Mouse (Mus musculus) liver, adult 2 months (tissue): ENCODE data around the gene Lrrc8a. TPM values are rescaled to one million over a fixed set of nuclear protein-coding genes. Genes with fewer than 3 reads are reported as not detected.
A peak's percentile ranks its signal among the peaks of the same experiment; 100 is the strongest.

Experiments used
- DNase-seq: peaks from one replicate; pipeline ENCODE4 v3.0.0-alpha.2; 2011; ENCODE audit warnings: low read depth, low spot score; ENCODE audit errors: extremely low read depth
- H3K27ac ChIP-seq: fragments of 200-500 bp; replicated peaks from 2 replicates; pipeline ENCODE4 v1.5.1; 2012; ENCODE audit warnings: low read depth, mild to moderate bottlenecking, control low read depth, inconsistent platforms, low read length; ENCODE audit not compliant: insufficient read depth
- H3K27me3 ChIP-seq: fragments of 200-500 bp; 2 replicates; pipeline ENCODE4 v1.6.1; 2012; ENCODE audit warnings: mild to moderate bottlenecking, moderate library complexity, low read length, inconsistent platforms; ENCODE audit not compliant: control insufficient read depth, insufficient read depth
- H3K36me3 ChIP-seq: fragments of 200-500 bp; 2 replicates; pipeline ENCODE4 v1.6.1; 2012; ENCODE audit warnings: low read length, inconsistent platforms; ENCODE audit not compliant: control insufficient read depth, insufficient read depth
- H3K4me1 ChIP-seq: fragments of 200-500 bp; 2 replicates; pipeline ENCODE4 v1.6.1; 2011; ENCODE audit warnings: low read length; ENCODE audit not compliant: control insufficient read depth, insufficient read depth
- H3K4me3 ChIP-seq: fragments of 200-500 bp; 2 replicates; pipeline ENCODE4 v1.5.1; 2011; ENCODE audit warnings: low read depth, mild to moderate bottlenecking, control low read depth, low read length, moderate library complexity; ENCODE audit not compliant: insufficient read depth
- H3K79me2 ChIP-seq: fragments of 200-500 bp; 2 replicates; pipeline ENCODE4 v1.6.1; 2012; ENCODE audit warnings: inconsistent platforms, mild to moderate bottlenecking, low read length, moderate library complexity; ENCODE audit not compliant: control insufficient read depth, insufficient read depth
- H3K9ac ChIP-seq: fragments of 200-500 bp; 2 replicates; pipeline ENCODE4 v1.6.1; 2012; ENCODE audit warnings: low read depth, mild to moderate bottlenecking, control low read depth, inconsistent platforms, low read length
- CTCF ChIP-seq: fragments of 200-500 bp; IDR thresholded peaks from 2 replicates; pipeline ENCODE4 v1.5.1; 2011; ENCODE audit warnings: low read depth, low read length, control low read depth
- POLR2A ChIP-seq: fragments of 200-500 bp; IDR thresholded peaks from 2 replicates; pipeline ENCODE4 v1.6.1; 2011; ENCODE audit warnings: low read length, control low read depth; ENCODE audit not compliant: insufficient read depth; ENCODE audit errors: extremely low read depth
- WGBS: fragments of 180-500 bp; shearing (Covaris S2); methylation state at CpG from one replicate; pipeline ENCODE4 v1.1.7; 2018; 5-methylcytosine and 5-hydroxymethylcytosine counted together
- polyA plus RNA-seq: library from polyadenylated mRNA; depleted of rRNA; stranded (reverse); fragments of >200 nt; gene quantifications from 2 replicates; pipeline ENCODE4 v1.2.3, GENCODE M21; 2012
- total RNA-seq: library from RNA; depleted of rRNA; stranded (reverse); fragments of >200 nt; gene quantifications from 2 replicates; pipeline ENCODE4 v1.2.3, GENCODE M21; 2014

Lrrc8a gene
- total and polyA plus RNA-seq, 2 experiments = 8.5 to 22.6 TPM

DNA sequence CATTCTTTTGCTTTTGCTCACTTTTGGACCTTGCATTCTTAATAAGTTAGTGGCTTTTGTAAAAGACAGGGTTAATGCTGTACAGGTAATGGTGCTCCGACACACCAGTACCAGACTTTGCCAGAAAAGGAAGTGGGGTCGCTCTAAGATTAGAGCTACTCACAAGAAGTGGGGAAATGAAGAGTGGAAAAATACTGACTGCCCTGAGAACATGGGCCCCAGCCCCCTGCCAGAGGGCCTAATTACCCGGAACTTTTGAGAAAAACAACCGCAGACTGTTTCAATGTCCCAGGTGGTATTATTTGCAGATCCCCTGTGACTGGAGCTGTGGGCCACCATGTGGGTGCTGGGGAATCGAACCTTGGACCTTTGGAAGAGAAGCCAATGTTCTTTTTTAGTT lies 1.9 kb upstream of the Lrrc8a start:
- TF ChIP-seq POLR2A (no peak), CTCF (no peak)
- DNase-seq = no peak
- peaks cover 22% of the 10 kb centered on the region for H3K4me1 ChIP-seq
- no peak overlapping the region for H3K27ac ChIP-seq
- H3K36me3 ChIP-seq = peaks cover 4% of the 10 kb centered on the region; the same call in 1 of the 2 replicates
- no peak overlapping the region for H3K9ac ChIP-seq
- no peaks in the 10 kb centered on the region for H3K27me3 ChIP-seq
- H3K79me2 ChIP-seq = peaks cover 25% of the 10 kb centered on the region
- H3K4me3 ChIP-seq = no peak overlapping the region
- 79% methylated on average over 5 of the region's 5 CpGs for WGBS

DNA sequence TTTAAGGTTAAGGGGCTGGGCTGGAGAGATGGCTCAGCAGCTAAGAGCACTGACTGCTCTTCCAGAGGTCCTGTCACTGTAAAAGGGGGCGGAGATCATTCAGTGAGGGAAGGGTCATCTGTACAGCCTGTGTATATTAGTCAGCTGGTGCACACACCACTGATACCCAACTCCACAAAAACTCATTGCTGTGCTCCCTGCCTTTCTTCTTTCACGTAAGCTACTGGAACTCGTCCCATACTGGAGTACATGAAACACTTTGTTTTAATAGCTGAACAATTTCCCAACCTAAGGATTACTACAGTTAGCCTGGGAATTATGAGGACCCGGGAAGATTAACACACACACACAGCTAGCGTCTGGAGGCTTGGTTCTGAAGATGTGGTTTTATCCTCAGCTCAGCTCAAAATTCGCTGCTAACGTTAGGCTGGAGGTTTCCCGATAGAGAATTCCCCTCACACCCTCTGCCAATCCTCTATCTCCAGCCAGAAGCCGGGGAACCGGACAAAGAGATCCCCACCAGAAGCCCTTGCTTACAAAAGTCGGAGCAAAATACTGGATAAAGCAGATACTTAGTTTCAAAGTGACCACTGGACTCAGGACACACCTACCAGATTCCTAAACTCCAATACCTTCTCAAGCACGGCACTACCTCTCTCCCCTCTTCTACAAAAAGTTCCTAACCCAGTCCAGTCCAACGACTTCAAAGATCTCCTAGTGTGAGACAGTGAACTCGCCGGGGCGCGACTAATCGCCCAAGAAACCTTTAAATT lies 903 bp upstream of the Lrrc8a start:
- Histone ChIP-seq H3K27ac (peak overlapping the region; percentile 65), H3K4me1 (peaks cover 24% of the 10 kb centered on the region), H3K79me2 (peaks cover 28% of the 10 kb centered on the region), H3K9ac (peak overlapping the region; percentile 61), H3K36me3 (peaks cover 6% of the 10 kb centered on the region; the same call in 1 of the 2 replicates), H3K4me3 (peak overlapping the region; percentile 62), H3K27me3 (no peaks in the 10 kb centered on the region)
- DNase-seq = peak; percentile 65
- TF ChIP-seq CTCF (no peak), POLR2A (no peak)
- under 1% methylated on average over 18 of the region's 18 CpGs for WGBS

DNA sequence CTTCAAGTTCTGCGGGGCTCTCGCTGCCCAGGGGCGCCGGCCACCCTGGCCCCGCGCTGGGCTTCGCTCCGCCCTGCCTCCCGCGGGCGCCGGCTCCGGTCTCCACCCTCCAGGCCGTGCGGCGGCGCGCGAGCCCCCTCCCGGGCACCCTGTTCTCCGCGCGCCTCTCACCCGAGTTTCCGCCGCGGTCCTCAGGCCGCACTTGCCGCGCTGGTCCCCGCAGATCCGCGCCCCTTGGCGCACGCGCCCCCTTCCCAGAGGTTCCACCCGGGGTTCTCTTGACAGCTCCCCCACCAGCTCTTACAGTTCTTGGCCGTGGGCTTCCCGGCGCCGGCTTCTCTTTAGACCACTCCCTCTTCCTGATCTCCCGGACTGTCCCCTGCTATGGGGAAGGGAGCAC lies 366 bp downstream of the Lrrc8a start:
- TF ChIP-seq CTCF (no peak), POLR2A (no peak)
- Histone ChIP-seq H3K36me3 (peaks cover 6% of the 10 kb centered on the region; the same call in 1 of the 2 replicates), H3K27ac (peak overlapping the region; percentile 56), H3K9ac (peak overlapping the region; percentile 81), H3K4me1 (peaks cover 30% of the 10 kb centered on the region), H3K27me3 (no peaks in the 10 kb centered on the region), H3K79me2 (peaks cover 28% of the 10 kb centered on the region), H3K4me3 (peak overlapping the region; percentile 72)
- WGBS = 1% methylated on average over 42 of the region's 42 CpGs
- DNase-seq = peak; percentile 18

DNA sequence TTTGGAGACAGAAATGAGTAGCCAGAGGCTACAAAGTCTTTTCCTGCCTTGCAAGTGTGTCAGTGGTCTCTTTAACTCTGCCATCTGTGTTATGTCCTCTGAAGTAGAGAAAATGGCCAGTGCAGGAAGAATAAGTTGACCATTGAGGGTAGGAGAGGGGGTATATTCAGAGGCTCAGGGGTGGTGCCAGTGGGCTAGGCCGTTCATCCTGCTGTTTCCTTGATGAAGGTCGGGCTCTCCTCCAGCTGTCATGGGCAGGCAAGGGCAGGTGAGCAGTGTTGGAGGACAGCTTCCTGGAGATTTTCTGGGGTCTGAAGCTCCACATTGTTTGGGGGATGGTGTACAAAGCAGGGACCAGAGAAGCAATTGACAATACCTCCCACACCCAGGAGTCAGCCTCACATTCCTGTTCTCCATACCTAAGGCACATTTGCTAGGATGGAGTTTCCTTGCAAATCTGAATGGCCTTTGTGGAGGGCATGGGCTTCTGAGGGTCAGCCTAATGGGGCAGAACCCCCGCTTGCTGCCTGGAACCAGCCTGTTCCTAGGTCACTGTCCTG lies 1.5 kb downstream of the Lrrc8a start:
- H3K79me2 ChIP-seq = peaks cover 36% of the 10 kb centered on the region
- H3K27me3 ChIP-seq = no peaks in the 10 kb centered on the region
- peak overlapping the region; percentile 81 for H3K9ac ChIP-seq
- DNase-seq = no peak
- TF ChIP-seq POLR2A (no peak), CTCF (no peak)
- H3K4me3 ChIP-seq = peak overlapping the region; percentile 72
- peak overlapping the region; percentile 56 for H3K27ac ChIP-seq
- H3K36me3 ChIP-seq = peaks cover 6% of the 10 kb centered on the region; the same call in 1 of the 2 replicates
- peaks cover 36% of the 10 kb centered on the region for H3K4me1 ChIP-seq
- WGBS = 52% methylated on average over 3 of the region's 3 CpGs

DNA sequence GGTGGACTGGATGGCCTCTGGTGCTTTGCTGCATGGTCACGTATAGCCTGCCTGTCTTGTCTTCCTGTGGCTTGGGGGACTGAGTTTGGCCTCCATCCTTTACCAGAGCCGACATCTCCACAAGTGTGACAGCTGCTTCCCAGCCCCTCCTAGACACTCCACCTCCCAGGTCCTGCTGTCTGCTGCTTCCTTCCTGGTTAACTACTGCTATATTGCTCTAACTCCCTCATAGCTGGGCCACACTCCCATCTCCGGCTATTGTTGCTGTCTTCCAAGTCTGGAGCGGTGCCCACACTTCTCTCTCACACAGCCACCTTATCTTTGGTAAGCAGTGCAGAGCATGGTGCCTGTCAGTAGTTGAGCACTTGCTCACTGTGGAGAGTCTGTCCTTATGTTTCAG lies 2.3 kb downstream of the Lrrc8a start:
- Histone ChIP-seq H3K4me3 (no peak overlapping the region), H3K9ac (peak overlapping the region; percentile 42), H3K79me2 (peaks cover 42% of the 10 kb centered on the region), H3K27me3 (no peaks in the 10 kb centered on the region), H3K36me3 (peaks cover 6% of the 10 kb centered on the region; the same call in 1 of the 2 replicates), H3K27ac (peak overlapping the region; percentile 56), H3K4me1 (peaks cover 38% of the 10 kb centered on the region)
- 70% methylated on average over 4 of the region's 4 CpGs for WGBS
- peak; percentile 13 for DNase-seq
- TF ChIP-seq POLR2A (no peak), CTCF (no peak)
